Mouse (Mus musculus): ENCODE measurements around the gene Pkd2l1. TPM values are rescaled to one million over a fixed set of nuclear protein-coding genes. Genes with fewer than 3 reads are reported as not detected.

Gene Pkd2l1
- polyA plus RNA-seq, 1 experiment from 2014 or later, result 0.05 TPM

GRCm38 (mm10) chr19:44198494-44198893, 6.3 kb upstream of the Pkd2l1 start:
- DNase-seq (ENCODE audit: low spot score), result no peak

DNA sequence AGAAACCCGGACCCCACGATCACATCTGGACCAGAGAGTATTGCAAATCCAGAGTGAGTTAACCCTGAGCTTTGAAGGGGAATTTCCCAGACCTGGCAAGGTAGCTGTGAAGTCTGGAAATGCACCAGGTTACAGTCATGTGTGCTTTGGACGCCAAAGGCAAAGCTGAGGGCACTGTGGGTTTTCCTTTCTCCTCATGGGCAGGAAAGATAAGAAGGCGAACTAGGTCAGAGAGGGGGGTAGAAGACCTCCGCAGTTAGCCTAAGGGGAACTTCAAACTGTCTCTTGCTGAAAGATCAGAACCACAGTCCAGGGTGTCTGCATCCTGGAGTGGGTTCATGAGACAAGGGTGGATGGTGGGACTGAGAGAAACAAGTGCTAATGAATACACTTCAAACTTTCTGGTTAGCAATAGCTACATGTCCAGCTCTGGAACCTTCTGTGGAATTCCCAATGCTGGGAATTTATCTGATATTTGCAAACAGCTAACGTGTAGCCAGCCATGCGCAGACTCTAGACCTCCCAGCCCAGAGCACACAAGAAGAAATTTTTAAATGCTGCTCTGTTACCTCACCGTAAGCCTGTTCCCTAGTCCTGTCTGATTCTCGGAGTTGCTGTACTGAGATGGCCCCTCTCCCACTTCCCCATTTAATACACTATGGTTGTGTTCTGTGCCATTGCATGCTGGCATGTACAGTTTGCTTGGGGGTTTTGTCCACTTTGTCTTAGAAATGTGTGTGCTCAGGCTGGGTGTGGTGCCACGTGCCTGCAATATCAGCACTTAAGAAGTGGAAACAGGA, 5.0 kb upstream of the Pkd2l1 start:
- no peak for ATAC-seq
- Histone ChIP-seq H3K36me3 (ENCODE audit: insufficient read depth, low read length) (no peaks in the 10 kb centered on the region), H3K4me3 (ENCODE audit: low read depth, low read length) (no peak overlapping the region), H3K27me3 (replicated peaks; ENCODE audit: insufficient read depth, low read length) (no peaks in the 10 kb centered on the region), H3K4me1 (ENCODE audit: insufficient read depth, low read depth, low read length) (no peaks in the 10 kb centered on the region), H3K9me3 (ENCODE audit: low read length) (no peaks in the 10 kb centered on the region), H3K9ac (replicated peaks; ENCODE audit: low read depth) (no peak overlapping the region), H3K4me2 (replicated peaks; ENCODE audit: low read depth, low read length) (no peak overlapping the region), H3K27ac (ENCODE audit: low read length) (no peak overlapping the region)
- 79% methylated on average over 10 of the region's 10 CpGs for WGBS
- no peak for DNase-seq (ENCODE audit: low spot score)
- TF ChIP-seq CTCF (IDR thresholded peaks at IDR 0.05) (no peak), EP300 (IDR thresholded peaks at IDR 0.05) (no peak)

More at GRCm38 (mm10) chr19:44198494-44198893, 6.3 kb upstream of the Pkd2l1 start:
- Histone ChIP-seq H3K36me3 (ENCODE audit: insufficient read depth, low read length) (no peaks in the 10 kb centered on the region), H3K4me1 (ENCODE audit: insufficient read depth, low read depth, low read length) (no peaks in the 10 kb centered on the region), H3K9me3 (ENCODE audit: low read length) (no peaks in the 10 kb centered on the region), H3K4me3 (ENCODE audit: low read depth, low read length) (no peak overlapping the region), H3K9ac (replicated peaks; ENCODE audit: low read depth) (no peak overlapping the region), H3K27me3 (replicated peaks; ENCODE audit: insufficient read depth, low read length) (no peaks in the 10 kb centered on the region), H3K4me2 (replicated peaks; ENCODE audit: low read depth, low read length) (no peak overlapping the region), H3K27ac (ENCODE audit: low read length) (no peak overlapping the region)
- no peak for TF ChIP-seq EP300 (IDR thresholded peaks at IDR 0.05)
- TF ChIP-seq CTCF (IDR thresholded peaks at IDR 0.05), result no peak
- no peak for ATAC-seq
- 80% methylated on average over 6 of the region's 6 CpGs for WGBS

DNA sequence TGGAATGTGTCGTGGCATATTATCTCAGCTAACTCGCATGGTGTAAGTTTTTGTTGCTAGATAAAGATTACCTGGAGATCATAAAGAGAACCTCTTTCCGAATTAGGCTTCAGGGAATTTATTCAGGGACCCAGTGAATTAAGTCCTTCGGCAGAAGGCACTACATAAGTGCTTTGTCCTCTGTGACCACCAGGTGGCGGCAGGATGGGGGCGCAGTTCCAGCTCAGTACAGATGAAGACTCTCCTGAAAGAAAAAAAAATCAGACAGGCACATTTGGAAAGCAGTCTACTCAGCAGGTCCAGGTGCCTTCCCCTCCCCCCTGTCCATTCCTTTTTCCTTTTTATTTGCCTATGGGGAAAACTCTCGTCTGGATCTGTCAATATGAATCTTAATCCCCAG, 2.9 kb upstream of the Pkd2l1 start:
- Histone ChIP-seq H3K9me3 (ENCODE audit: low read length) (no peaks in the 10 kb centered on the region), H3K4me3 (ENCODE audit: low read depth, low read length) (no peak overlapping the region), H3K4me2 (replicated peaks; ENCODE audit: low read depth, low read length) (no peak overlapping the region), H3K4me1 (ENCODE audit: insufficient read depth, low read depth, low read length) (no peaks in the 10 kb centered on the region), H3K27me3 (replicated peaks; ENCODE audit: insufficient read depth, low read length) (no peaks in the 10 kb centered on the region), H3K9ac (replicated peaks; ENCODE audit: low read depth) (no peak overlapping the region), H3K27ac (ENCODE audit: low read length) (no peak overlapping the region), H3K36me3 (ENCODE audit: insufficient read depth, low read length) (no peaks in the 10 kb centered on the region)
- DNase-seq (ENCODE audit: low spot score), result peak; percentile 76
- 12% methylated on average over 7 of the region's 7 CpGs for WGBS
- TF ChIP-seq EP300 (IDR thresholded peaks at IDR 0.05), result no peak
- TF ChIP-seq CTCF (IDR thresholded peaks at IDR 0.05), result peak; percentile 88
- ATAC-seq, result 0 out of 2 replicates have a peak, but pooled peaks have one; percentile 29

- Histone ChIP-seq H3K9ac (replicated peaks; ENCODE audit: low read depth) (no peak overlapping the region), H3K4me3 (ENCODE audit: low read depth, low read length) (no peak overlapping the region), H3K4me2 (replicated peaks; ENCODE audit: low read depth, low read length) (no peak overlapping the region), H3K27me3 (replicated peaks; ENCODE audit: insufficient read depth, low read length) (no peaks in the 10 kb centered on the region), H3K27ac (ENCODE audit: low read length) (no peak overlapping the region; the same call in 1 of the 2 replicates), H3K36me3 (ENCODE audit: insufficient read depth, low read length) (no peaks in the 10 kb centered on the region), H3K4me1 (ENCODE audit: insufficient read depth, low read depth, low read length) (no peaks in the 10 kb centered on the region), H3K9me3 (ENCODE audit: low read length) (no peaks in the 10 kb centered on the region)
- TF ChIP-seq EP300 (IDR thresholded peaks at IDR 0.05) (peak; percentile 77), CTCF (IDR thresholded peaks at IDR 0.05) (no peak)
- DNase-seq (ENCODE audit: low spot score), result peak; percentile 87
- peak; percentile 94 for ATAC-seq
- 42% methylated on average over 7 of the region's 7 CpGs for WGBS
Observed at GRCm38 (mm10) chr19:44193906-44194305, 1.7 kb upstream of the Pkd2l1 start.

DNA sequence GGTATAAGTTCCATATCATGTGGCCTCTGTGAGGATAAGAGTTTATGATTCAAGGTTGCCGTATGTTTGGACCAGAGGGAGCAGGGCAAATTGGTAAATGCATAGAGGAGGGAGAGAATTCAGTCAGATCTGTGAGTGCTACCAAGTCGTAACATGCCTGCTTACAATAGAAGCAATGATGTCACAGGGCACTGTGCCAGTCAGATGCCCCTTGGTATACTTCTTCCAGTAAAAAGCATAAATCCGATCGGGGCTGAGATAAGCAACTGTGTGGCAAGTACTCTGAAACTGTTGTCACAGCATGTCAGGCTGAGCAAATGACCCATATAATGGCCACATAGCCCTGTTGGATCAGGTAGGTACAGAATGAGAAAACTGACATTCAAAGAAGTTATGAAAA, 3.2 kb downstream of the Pkd2l1 start:
- Histone ChIP-seq H3K4me3 (ENCODE audit: low read depth, low read length) (no peak overlapping the region), H3K4me2 (replicated peaks; ENCODE audit: low read depth, low read length) (no peak overlapping the region), H3K27me3 (replicated peaks; ENCODE audit: insufficient read depth, low read length) (no peaks in the 10 kb centered on the region), H3K4me1 (ENCODE audit: insufficient read depth, low read depth, low read length) (no peaks in the 10 kb centered on the region), H3K27ac (ENCODE audit: low read length) (no peak overlapping the region), H3K9ac (replicated peaks; ENCODE audit: low read depth) (no peak overlapping the region), H3K9me3 (ENCODE audit: low read length) (no peaks in the 10 kb centered on the region), H3K36me3 (ENCODE audit: insufficient read depth, low read length) (no peaks in the 10 kb centered on the region)
- 71% methylated on average over 4 of the region's 4 CpGs for WGBS
- no peak for ATAC-seq
- no peak for DNase-seq (ENCODE audit: low spot score)
- no peak for TF ChIP-seq EP300 (IDR thresholded peaks at IDR 0.05)
- TF ChIP-seq CTCF (IDR thresholded peaks at IDR 0.05), result no peak

DNA sequence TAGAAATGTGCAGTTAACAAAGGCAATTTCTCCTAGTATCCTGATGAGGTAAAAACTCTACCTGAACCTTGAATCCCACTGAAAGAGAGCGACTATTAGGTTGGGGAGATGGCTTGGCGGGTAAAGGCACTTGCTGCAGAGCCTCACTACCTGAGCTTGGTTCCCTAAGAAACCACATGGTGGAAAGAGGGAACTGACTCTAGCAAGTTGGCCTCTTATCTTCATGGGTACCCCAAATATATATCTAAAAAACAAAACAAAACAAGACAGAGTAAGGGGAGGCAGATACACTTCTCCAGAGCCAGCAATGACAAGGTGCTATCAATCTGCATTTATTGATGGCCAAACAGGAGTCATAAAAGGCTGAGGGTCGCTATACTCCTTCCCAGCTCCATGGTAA, 8.3 kb downstream of the Pkd2l1 start:
- Histone ChIP-seq H3K27ac (ENCODE audit: low read length) (no peak overlapping the region), H3K36me3 (ENCODE audit: insufficient read depth, low read length) (no peaks in the 10 kb centered on the region), H3K27me3 (replicated peaks; ENCODE audit: insufficient read depth, low read length) (no peaks in the 10 kb centered on the region), H3K9me3 (ENCODE audit: low read length) (no peaks in the 10 kb centered on the region), H3K4me3 (ENCODE audit: low read depth, low read length) (no peak overlapping the region), H3K4me1 (ENCODE audit: insufficient read depth, low read depth, low read length) (no peaks in the 10 kb centered on the region), H3K9ac (replicated peaks; ENCODE audit: low read depth) (no peak overlapping the region), H3K4me2 (replicated peaks; ENCODE audit: low read depth, low read length) (no peak overlapping the region)
- 73% methylated on average over 3 of the region's 3 CpGs for WGBS
- no peak for TF ChIP-seq EP300 (IDR thresholded peaks at IDR 0.05)
- no peak for TF ChIP-seq CTCF (IDR thresholded peaks at IDR 0.05)
- ATAC-seq (no peak), DNase-seq (ENCODE audit: low spot score) (no peak)

All from lung, postnatal 0 days (tissue).